Mouse (Mus musculus): ENCODE data around the gene Krt90.
"Not testable (repeated sequence)": the region's sequence is repeated elsewhere in the genome, so short reads cannot be mapped to it uniquely, and the experiment has no call there.

The Krt90 gene

DNA sequence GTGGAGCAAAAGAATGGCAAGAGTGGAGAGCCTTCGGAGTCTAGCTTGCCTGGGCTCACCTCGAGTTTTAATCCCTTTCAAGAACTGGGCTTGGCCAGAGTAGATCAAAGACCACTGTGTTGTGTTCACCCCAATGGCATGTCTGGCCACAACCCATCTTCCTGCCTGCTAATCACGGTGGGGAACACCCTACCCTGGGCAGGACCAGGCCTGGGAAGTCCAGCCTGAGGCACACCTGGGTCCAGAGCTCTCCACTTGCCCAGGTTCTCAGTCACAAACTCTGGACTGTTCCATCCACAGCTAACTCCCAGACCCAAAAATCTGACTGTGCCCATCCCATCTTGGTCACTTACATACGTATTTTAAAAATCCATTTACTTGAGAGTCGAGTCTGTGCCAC lies at the start of gene Krt90:
Gene Krt90 (minus strand): TSS at position 101 of the 400 bp plus-strand sequence.
- no peak for DNase-seq

DNA sequence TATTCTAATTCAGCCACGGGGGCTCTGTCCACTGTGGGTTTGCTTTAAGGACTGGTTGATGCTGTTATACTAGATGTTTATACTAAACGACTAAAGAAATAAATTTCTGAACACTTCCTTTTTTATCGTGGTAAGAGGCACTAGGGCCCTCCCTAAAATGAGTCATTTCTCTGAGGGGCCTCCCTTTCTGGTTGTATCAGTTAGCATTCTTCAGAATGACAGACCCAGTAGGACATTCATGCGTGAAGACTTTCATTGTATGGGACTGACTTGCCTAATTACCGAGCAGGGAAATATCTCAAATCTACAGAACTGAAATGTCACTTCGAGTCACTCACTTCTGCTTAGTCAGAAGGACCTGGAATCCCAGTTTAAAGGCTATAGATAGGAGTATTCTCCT lies 36.4 kb upstream of the Krt90 start:
- no peak for DNase-seq

DNA sequence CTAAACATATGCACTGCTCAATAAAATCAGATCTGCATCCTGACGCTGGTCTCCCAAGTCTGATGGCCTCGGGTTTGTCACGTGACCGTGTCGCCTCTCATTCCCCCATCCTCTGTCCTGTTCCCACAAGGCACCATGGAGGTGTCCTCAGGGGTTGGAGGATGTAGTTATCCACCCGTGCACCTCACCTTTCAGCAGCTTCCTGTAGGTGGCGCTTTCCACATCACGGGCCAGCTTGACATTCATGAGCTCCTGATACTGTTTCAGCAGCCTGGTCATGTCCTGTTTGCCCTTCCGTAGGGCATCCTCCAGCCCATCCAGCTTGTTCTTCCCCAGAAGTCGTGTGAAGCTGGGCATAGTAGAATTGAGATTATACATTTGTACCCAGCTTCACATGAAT lies 25.5 kb upstream of the Krt90 start:
- peak; percentile 66 for DNase-seq

DNA sequence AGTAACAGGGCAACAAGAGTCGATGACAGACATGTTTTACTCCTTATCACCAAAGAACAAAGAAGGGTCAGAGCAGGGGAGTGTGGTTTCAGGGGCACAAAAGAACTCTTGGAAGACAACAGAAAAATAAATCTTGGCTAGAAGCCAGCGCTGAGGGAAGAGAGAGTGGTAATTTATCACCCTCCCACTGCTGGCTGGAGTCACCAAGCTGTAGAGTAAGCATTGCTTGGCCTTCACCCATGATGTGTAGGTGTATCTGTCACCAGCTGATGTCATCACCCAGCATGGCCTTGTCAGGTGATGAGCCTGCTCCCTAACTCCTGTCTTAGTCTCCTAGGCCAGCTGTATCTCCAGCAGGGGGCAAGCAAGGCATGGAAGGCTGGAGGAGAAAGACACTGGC lies 21.7 kb upstream of the Krt90 start:
- DNase-seq: peak; percentile 55

DNA sequence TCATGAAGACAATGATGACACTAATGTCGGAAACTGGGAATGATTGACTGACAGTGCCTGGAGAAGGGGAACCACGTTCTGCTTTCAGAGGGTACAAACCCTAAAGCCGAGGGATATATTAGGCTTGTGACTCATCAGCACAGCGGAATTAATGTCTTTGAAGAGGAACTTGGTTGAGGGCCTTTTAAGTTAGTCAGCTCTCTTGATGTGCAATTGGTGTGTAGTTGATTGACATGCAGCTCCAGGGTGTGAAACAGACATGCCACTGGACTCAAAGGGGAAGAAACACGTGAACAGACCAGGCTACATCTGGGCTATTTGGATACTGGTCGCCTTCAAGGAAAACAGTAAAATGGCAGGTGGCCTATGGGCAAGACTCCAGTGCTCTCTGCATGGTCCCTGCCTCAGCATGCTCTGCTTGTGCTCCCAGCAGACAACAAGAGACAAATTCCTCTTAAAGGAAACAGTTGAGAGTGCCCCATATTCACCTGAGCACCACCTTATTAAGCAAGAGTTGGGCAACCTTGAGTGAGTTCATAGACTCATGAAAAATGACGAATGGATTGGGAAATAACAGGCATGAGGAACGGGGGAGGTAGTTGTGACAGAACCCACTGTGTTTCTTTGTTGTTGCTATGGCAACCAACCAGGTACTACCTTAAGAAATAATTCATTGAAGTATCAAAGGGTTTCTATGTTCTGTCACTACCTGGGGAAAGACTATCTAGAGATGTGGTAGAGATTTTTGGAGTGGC lies 20.6 kb upstream of the Krt90 start:
- peak; percentile 94 for DNase-seq

DNA sequence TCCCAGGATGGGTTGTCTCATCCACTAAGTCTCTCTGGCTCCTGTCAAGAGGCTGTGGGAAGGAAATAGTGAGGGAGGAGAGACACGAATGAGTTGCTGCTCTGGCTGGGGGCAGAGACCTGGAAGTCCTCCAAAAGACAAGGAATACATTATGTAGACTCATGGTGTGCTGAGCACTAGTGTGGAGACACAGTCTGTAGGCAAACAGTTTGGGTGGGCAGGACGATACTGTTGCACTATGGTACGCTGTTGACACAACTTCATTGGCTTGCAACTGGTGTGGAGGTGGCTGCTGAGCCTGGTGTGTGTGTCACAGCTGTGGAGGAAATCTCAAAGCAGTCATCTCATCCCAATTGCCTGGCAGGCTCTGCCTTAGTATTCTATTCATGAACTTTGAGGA lies 19.0 kb upstream of the Krt90 start:
- DNase-seq: peak; percentile 17

DNA sequence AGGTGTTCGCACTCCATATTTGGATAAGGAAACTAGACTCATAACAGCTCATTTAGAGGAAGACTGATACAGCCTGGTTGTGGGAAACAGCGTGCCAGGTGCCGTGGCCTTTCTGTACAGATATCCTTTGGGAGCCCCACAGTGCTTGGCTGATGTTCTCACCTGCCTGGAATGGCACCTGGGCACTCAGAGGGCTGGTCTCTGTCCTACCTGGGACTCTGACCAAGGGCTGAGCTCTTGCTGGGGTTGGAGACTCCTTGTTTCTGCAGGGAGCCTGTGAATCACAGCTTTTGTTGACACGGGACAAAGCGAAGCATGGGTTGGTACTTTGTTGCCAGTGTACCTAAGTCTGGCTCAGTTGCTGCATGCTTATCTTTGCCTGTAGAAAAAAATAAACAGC lies 12.8 kb upstream of the Krt90 start:
- peak; percentile 61 for DNase-seq

DNA sequence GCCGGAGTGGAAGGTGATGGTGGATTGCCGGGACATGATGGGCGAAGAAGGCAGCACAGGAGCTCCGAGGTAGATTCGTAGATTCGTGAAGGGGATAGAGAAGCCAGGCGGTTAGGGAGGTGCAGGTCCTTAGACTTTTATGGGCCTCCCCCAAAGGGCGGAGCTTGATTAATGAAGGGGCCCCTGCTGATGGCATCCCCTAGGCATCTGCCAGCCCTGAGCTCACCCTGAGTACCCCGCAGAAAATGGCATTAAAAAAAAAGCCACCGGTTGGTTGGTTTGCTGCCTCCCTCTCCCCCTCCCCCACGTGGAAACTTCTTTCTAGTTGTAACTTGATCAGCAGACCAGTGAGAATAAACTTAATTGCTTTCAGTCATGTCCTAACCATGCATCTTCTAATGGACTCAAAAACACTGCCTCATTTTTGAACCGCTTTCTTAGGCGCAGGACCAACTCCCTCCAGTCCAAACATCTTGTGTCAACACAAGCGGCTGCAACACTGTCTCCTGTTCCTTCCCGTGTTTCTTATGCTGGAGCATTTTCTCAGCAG lies 11.1 kb upstream of the Krt90 start, which contains the start of gene Krt75:
Gene Krt75 (minus strand): TSS at position 109 of the 550 bp plus-strand sequence.
- no peak for DNase-seq

DNA sequence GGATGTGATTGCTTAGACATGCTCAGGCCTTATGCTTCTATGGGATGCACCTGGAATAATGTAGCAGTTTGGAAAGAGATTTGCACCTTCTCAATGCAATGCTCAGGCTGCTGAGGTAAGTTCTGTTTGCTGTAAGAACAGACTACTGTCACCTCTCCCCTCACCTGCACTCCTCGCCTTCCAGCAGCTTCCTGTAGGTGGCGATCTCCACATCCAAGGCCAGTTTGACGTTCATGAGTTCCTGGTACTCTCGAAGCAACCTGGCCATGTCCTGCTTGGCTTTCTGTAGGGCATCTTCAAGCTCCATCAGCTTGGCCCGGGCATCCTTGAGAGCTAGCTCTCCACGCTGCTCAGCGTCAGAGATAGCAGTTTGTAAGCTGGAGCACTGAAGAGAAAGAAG lies 5.0 kb upstream of the Krt90 start:
- no peak for DNase-seq

DNA sequence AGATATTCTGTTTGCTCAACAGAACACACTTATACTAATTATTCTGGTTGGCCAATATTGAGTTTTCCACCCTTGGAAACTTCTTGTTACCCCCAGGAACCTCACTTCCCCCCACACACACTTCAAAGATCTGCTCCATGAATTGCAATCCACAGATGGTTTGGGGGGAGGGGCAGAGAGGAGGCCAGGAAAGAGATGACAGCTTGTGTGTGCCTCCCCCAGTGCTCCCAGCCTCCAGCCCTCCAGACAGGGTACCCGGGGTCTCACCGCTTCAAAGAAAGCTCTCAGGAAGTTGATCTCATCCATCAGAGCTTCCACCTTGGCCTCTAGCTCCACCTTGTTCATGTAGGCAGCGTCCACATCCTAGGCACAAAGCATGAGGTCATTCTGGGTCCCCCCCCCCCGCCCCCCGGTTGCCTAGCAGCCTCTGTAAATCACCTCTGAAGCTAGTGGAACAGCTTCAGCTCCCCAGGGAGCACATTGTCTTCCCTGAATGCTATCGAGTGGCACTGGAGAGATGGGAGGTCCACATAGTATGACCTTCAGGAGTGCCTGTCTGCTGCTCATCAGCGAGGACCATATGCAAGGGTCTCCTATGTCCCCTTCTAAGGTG lies 4.6 kb downstream of the Krt90 start:
- no peak for DNase-seq

DNA sequence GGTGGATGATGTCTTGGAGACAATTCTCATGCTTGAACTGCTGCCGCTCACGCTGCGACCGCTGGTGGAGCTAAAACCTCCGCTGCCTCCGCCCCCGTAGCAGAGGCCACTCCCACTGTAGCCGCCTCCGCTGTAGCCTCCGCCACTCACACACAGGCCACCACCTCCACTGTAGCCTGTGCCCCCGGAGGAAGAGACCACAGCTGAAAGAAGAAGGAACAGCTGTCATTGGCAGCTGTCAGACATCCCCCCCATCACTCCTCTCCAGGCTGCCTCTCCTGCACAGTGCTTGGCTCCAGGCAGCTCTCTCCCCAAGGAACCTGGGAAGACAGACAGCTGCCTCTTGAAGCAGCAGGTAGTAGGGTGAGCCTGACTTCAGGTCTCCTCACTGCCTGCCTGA lies 9.6 kb downstream of the Krt90 start:
- DNase-seq: no peak

DNA sequence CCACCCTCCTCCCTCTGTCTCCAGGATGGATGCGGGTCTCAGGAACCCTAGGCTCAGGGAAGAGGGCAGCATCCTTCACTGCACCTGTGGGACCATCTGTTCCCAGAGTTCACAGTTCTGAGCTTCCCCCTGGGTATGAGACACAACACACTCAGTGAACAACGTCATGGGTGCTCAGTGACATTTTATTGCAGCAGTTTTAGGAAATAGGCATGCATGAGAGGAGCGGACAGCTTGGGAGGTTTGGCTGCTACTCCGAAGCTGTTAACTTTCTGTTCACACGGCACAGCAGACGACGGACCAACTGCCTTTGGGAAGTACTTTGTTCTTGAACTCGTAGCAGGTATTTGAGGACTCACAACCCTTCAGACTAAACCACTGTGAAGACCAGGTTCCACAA lies 10.6 kb downstream of the Krt90 start:
- DNase-seq: no peak

DNA sequence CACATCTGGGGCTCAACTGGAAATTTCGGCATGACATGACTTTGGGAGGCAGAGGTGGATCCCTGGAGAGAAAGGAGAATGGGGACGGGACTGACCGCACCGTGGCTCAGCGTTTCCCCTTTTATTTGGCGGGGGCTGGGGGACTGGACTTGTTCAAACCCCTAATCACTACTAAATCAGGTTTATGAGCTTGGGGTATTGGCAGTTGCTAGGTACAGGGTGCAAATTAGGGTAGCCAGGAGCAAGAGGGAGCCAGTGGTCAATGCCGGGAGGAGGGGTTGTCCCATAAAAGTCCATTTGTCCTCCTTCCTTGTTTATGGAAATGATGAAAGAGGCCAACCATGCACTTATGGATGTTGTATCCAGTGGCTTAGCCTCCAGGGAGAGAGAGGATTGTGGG lies 12.2 kb downstream of the Krt90 start, which contains the start of gene Krt82:
Gene Krt82 (minus strand): TSS at position 101 of the 400 bp plus-strand sequence.
- DNase-seq: peak; percentile 68

DNA sequence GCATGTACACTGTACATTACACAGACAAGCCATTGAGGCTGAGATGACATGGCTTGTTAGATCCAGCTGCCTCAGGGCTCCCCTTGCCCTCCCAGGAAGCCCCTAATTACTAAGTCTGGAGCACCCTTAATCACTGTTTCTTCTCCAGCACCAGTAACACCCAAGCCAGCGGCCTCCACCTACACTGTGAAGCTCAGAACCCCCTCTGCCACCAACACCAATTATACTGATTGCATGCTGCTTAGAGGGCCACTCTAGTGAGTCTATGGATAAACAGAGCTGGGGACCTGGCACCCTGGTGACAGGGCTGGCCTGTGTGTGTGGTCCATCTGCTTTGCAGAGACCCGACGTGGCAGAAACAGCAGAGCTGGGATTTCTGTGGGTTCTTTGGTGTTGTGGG lies 18.3 kb downstream of the Krt90 start:
- peak; percentile 77 for DNase-seq

DNA sequence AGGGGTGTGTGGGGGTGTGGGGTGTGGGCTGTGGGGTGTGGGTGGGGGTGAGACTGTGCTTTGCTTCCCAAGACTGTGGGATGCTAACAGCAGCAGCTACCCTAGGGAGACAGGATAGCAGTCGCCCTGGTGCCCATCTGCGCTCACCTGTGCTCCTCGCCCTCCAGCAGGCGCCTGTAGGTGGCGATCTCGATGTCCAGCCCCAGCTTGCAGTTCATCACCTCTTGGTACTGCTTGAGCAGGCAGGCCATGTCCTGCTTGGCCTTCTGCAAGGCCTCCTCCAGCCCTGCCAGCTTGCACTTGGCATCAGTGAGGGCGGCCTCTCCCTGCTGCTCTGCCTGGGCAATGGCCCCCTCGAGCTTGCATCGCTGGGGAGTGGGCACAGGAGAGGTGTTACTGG lies 20.2 kb downstream of the Krt90 start:
- peak; percentile 79 for DNase-seq

DNA sequence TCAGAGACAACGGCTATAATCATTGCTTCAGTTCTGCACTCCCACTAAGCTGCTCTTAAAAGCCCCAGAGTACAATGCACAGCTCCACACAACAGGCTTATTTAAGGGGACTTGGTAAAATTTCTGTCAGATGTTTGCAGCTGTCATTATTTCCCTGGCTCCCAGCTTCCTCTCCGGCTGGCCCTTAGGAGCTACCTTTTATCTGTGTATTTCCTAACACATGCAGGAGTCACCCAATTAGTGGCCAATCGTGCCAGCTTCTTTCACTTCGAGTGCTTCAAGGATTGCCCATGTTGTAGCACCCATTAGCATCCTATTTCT lies 24.2 kb downstream of the Krt90 start:
- no peak for DNase-seq

DNA sequence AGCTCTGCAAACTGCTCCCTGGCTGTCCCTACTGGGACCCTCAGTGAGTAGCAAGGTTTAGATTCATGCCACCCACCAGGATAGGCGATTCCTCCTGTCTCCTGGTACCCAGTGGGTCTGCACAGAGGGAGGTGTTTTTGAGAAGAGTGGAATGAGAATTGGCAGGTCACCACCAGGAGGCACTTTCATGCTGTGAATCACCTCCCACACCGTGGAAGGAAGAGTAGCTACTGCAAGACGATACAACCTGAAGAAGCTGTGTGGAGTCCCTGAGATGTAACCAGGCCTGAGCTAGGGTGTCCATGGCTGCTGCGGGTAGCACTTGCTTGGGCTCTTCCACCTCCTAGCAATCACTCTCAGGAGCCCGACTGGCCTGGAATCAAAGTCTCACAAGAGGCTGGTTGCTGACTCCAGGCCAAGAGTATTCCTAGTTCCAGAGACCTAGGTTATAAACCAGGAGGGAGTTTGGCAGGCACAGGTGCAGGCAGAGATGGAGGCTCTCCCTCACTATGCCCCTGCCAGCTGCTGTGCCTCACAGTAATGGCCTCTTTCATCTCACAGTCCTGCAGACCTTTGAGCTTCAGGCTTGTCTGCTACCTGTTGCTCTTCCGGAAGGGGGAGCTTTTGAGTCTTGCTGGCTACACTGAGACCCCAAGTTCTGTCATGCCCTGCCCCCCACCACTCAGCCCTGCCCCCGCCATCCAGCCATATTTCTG lies 24.7 kb downstream of the Krt90 start:
- peak; percentile 81 for DNase-seq

DNA sequence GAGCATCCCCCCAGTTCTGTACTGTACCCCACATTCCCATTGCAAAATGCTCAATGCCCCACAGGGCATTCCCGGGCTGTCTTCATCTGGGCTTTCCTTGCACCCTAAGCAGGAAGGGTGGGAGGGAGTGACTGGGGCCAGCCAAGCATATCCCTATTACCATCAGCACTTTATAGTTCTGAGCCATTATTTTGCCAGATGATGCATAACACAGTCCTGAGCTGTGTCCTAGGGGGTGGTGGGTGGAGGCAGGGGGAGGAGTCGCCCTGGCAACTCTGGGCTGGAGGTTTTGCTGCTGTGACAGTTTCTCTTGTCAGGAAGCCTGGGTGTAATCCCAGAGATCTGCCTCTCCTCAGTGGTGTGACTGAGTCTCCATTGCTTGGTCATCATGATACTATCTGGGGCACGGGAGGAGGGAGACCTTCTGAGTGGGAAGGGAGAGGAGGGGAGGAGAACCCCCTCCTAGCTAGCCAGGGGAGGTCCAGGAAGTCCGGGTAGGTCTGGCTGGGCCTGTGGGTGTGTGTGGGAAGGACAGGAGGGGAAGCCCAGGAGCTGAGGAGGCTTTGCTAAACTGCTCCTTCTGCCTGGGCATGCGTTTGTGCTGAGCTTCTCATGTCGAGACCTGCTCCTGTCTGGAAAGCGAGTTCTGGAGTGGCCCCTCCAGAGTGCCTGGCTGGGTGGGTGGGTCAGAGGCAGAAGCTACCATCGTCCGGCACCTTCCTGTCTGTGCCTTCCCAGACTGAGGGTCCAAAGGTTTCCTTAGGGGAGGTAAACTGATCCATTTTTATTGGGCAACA lies 26.5 kb downstream of the Krt90 start:
- DNase-seq: no peak

DNA sequence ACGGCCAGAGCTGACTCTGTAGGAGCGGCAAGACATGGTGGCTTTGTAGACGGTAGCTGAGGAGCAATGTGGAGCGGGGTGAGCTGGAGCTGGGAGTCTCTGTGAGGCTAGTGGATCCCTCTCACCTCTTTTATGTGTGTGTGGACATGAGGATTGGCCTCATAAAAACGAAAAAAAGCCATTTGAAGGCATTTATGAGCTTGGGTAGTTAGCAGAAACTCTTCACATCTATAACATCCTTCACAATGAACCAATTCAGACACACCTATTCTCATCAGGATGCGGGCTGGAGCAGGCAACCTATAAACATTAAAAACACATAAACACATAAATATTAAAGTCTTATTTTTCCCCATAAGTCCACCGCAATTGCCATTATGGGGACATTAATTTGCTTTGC lies 30.0 kb downstream of the Krt90 start, which contains the start of gene Krt84:
Gene Krt84 (minus strand): TSS at position 101 of the 400 bp plus-strand sequence.
- no peak for DNase-seq

DNA sequence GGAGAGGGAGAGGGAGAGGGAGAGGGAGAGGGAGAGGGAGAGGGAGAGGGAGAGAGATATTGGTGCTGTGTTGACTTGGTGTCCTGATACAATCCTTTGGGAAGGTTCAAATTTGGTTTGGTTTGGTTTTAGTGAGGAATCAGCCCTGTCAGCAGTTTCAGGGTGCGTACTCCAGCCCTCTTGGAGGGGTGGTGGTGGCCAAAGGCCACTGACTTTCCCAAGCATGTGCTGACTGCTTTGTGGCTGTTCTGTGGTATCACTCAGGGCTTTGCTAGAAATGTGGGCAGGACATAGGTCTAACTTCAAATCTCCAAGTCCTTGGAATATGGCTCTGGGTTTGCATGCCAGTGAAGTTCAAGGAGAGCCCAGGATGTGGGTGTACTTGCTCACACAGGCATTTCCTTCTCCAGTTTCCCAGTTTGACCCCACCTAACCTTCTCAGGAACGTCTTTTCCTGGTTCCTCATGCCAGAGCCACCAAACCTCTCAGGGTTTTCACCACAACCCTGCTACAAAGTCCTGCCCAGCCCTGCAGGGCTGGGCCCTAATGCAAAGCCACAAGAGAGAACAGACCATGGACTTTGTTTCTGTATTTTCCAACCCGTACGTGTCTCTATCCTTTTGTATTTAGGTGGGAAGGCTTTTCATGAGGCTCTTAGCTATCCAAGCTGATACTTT lies 40.1 kb downstream of the Krt90 start:
- DNase-seq: no peak

DNA sequence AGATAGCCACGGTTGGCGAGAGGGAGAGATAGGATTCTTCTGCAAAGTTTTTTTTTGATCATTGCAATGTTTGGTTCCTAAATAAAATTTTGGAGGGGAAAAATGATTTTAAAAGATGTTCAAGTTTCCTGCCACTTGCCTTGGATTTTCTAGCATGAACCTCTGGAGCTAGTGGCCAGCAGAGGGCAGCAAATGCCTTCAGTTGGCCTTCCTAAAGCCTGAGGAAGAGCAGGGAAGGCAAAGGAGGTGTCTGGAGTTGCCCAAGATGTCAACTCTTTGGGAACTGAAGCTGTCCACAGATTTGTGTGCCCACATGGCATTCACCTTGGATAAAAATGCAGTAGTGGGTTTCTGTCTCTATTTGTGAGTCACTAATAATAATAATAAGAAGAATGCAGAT lies 43.0 kb downstream of the Krt90 start:
- DNase-seq: no peak

DNA sequence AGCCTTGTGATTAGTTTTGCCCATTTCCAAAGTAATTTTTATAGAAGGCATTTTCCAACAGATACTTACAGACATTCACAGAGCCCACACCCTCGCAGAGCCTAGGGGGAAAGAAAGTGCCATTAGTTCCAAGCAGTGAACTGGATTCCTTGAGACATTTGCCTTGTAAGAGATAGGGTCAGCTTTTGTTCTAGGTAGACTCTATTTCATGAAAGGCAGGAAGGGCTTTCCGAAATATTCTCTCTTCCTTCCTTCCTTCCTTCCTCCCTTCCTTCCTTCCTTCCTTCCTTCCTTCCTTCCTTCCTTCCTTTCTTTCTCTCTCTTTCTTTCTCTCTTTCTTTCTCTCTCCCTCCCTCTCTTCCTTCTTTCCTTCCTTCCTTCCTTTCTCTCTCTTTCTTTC lies 45.6 kb downstream of the Krt90 start, which contains the start of gene Gm49425:
Gene Gm49425 (minus strand): TSS at position 101 of the 400 bp plus-strand sequence.
- DNase-seq: not testable (repeated sequence)
